15 mouse cellular contexts compared by ENCODE assay signal in genomic region chr6:55391814-55392213, GRCm38 (mm10). TPM values are rescaled to one million over a fixed set of nuclear protein-coding genes. Genes with fewer than 3 reads are reported as not detected.
DNase-seq lines count a peak whose midpoint lies in the region; ATAC-seq lines count a peak whose summit lies in the region.
"Had no signal": no experiment of that assay in that cellular context is flagged by ENCODE, and none has a peak within 500 bp of the region (broad histone marks: within the 10 kb centered on the region; RNA-seq: fewer than 3 reads in every experiment).

No protein-coding gene starts in this region.

- no peak overlapping the region for H3K4me2 ChIP-seq in forebrain, embryonic 16.5 days (ENCODE audit: low read length)
- no peak overlapping the region for H3K4me2 ChIP-seq in forebrain, embryonic 12.5 days
- H3K4me2 ChIP-seq in hindbrain, embryonic 14.5 days (replicated peaks) = no peak overlapping the region
- H3K4me2 ChIP-seq in neural tube, embryonic 11.5 days (ENCODE audit: low read depth) = no peak overlapping the region
- H3K4me2 ChIP-seq: lung, embryonic 14.5 days had no signal

- H3K27me3 ChIP-seq in forebrain, embryonic 16.5 days (replicated peaks; ENCODE audit: control insufficient read depth, insufficient read depth, low read length) = no peaks in the 10 kb centered on the region
- 0 out of 2 replicates have a peak, but pooled peaks cover 5% of the 10 kb centered on the region for H3K27me3 ChIP-seq in forebrain, embryonic 12.5 days
- H3K27me3 ChIP-seq in hindbrain, embryonic 14.5 days (ENCODE audit: control insufficient read depth, insufficient read depth, low read length) = no peaks in the 10 kb centered on the region
- no peaks in the 10 kb centered on the region for H3K27me3 ChIP-seq in neural tube, embryonic 11.5 days (ENCODE audit: control insufficient read depth, insufficient read depth, low read length)

- no peaks in the 10 kb centered on the region for H3K36me3 ChIP-seq in forebrain, embryonic 16.5 days (ENCODE audit: control insufficient read depth, insufficient read depth)
- H3K36me3 ChIP-seq in forebrain, embryonic 12.5 days (replicated peaks) = no peaks in the 10 kb centered on the region
- H3K36me3 ChIP-seq in hindbrain, embryonic 14.5 days (replicated peaks; ENCODE audit: control insufficient read depth, insufficient read depth) = no peaks in the 10 kb centered on the region
- no peaks in the 10 kb centered on the region for H3K36me3 ChIP-seq in neural tube, embryonic 11.5 days (ENCODE audit: control insufficient read depth, insufficient read depth, low read length)

- WGBS in forebrain, embryonic 16.5 days = 34% methylated on average over 4 of the region's 4 CpGs
- WGBS in forebrain, embryonic 12.5 days = 53% methylated on average over 4 of the region's 4 CpGs
- WGBS in hindbrain, embryonic 14.5 days = 19% methylated on average over 4 of the region's 4 CpGs
- 18% methylated on average over 4 of the region's 4 CpGs for WGBS in neural tube, embryonic 11.5 days

- intact Hi-C loops in left cerebral cortex, postnatal 10 days (cut with DNase I) = loop anchor here (2.0 kb wide), 2 partner anchors 61 to 113 kb away; no protein-coding TSS in a partner anchor

- no peaks in the 10 kb centered on the region for H3K9me3 ChIP-seq in forebrain, embryonic 16.5 days (ENCODE audit: control insufficient read depth, low read length)
- no peaks in the 10 kb centered on the region for H3K9me3 ChIP-seq in forebrain, embryonic 12.5 days
- no peaks in the 10 kb centered on the region for H3K9me3 ChIP-seq in hindbrain, embryonic 14.5 days (ENCODE audit: control insufficient read depth, low read length)
- no peaks in the 10 kb centered on the region for H3K9me3 ChIP-seq in neural tube, embryonic 11.5 days (ENCODE audit: control insufficient read depth, low read length)

- ATAC-seq in forebrain, embryonic 16.5 days = 0 out of 2 replicates have a peak, but pooled peaks have one; percentile 13
- ATAC-seq in forebrain, embryonic 12.5 days (ENCODE audit: low FRiP score) = no peak
- ATAC-seq in hindbrain, embryonic 14.5 days (ENCODE audit: low FRiP score) = peak; percentile 32; the same call in 1 of the 2 replicates
- ATAC-seq in neural tube, embryonic 11.5 days (ENCODE audit: insufficient read depth, low FRiP score, low TSS enrichment) = peak; percentile 79
- ATAC-seq: intestine, postnatal 0 days had no signal

- H3K27ac ChIP-seq in forebrain, embryonic 16.5 days (ENCODE audit: low read length) = no peak overlapping the region
- no peak overlapping the region for H3K27ac ChIP-seq in forebrain, embryonic 12.5 days
- 0 out of 2 replicates have a peak overlapping the region, but pooled peaks have one; percentile 43 for H3K27ac ChIP-seq in hindbrain, embryonic 14.5 days
- H3K27ac ChIP-seq in neural tube, embryonic 11.5 days (ENCODE audit: low read depth, low read length) = no peak overlapping the region
- H3K27ac ChIP-seq: gastrocnemius, adult 2 months; heart, adult 2 months had no signal

- H3K4me3 ChIP-seq in forebrain, embryonic 16.5 days (replicated peaks; ENCODE audit: low read length) = no peak overlapping the region
- no peak overlapping the region for H3K4me3 ChIP-seq in forebrain, embryonic 12.5 days (replicated peaks)
- no peak overlapping the region for H3K4me3 ChIP-seq in hindbrain, embryonic 14.5 days (replicated peaks; ENCODE audit: low read length)
- no peak overlapping the region for H3K4me3 ChIP-seq in neural tube, embryonic 11.5 days (ENCODE audit: low read depth, low read length)
- H3K4me3 ChIP-seq: gastrocnemius, adult 2 months; heart, adult 2 months had no signal

- peaks cover 41% of the 10 kb centered on the region for H3K4me1 ChIP-seq in forebrain, embryonic 16.5 days (replicated peaks; ENCODE audit: control insufficient read depth, insufficient read depth, low read length)
- peaks cover 39% of the 10 kb centered on the region for H3K4me1 ChIP-seq in forebrain, embryonic 12.5 days
- H3K4me1 ChIP-seq in hindbrain, embryonic 14.5 days (replicated peaks; ENCODE audit: control insufficient read depth, insufficient read depth, low read length) = peaks cover 16% of the 10 kb centered on the region
- H3K4me1 ChIP-seq in neural tube, embryonic 11.5 days (ENCODE audit: control insufficient read depth, insufficient read depth, low read length) = peaks cover 7% of the 10 kb centered on the region

- no peak overlapping the region for H3K9ac ChIP-seq in forebrain, embryonic 16.5 days (replicated peaks; ENCODE audit: low read depth, low read length)
- H3K9ac ChIP-seq in forebrain, embryonic 12.5 days = no peak overlapping the region
- H3K9ac ChIP-seq in hindbrain, embryonic 14.5 days = no peak overlapping the region
- H3K9ac ChIP-seq in neural tube, embryonic 11.5 days (ENCODE audit: low read length) = no peak overlapping the region
- H3K9ac ChIP-seq: lung, embryonic 14.5 days had no signal

- peak; percentile 85 for DNase-seq in embryo, embryonic 10 days (ENCODE audit: low spot score)
- peak; percentile 84 for DNase-seq in hindbrain, embryonic 14.5 days (ENCODE audit: low spot score)
- DNase-seq in neural tube, embryonic 11.5 days (ENCODE audit: low spot score) = peak; percentile 70
- DNase-seq in left cerebral cortex, postnatal 10 days (ENCODE audit: extremely low spot score in 1 of 2, low spot score in 2 of 2) = no peak
- DNase-seq in frontal cortex, adult 2 months (ENCODE audit: extremely low spot score in 1 of 2, low spot score in 1 of 2) = no peak
- DNase-seq in layer of hippocampus, adult 9-11 months = no peak

RNA-seq across cellular contexts. Expression of gene Ghrhr, which starts 15.7 kb away (rescaled TPM):
- not detected in 2 replicates for polyA plus RNA-seq in forebrain, embryonic 16.5 days (2015; fragmentation: Nextera tagmentation; extraction: Ambion mirVana)
- not detected in 2 replicates for polyA plus RNA-seq in forebrain, embryonic 12.5 days (2016; fragmentation: Nextera tagmentation; extraction: Ambion mirVana)
- not detected in 2 replicates for polyA plus RNA-seq in hindbrain, embryonic 14.5 days (2014; fragmentation: Nextera tagmentation; extraction: Ambion mirVana)
- not detected in 2 replicates for polyA plus RNA-seq in neural tube, embryonic 11.5 days (2014; fragmentation: Nextera tagmentation; extraction: Ambion mirVana)
- total RNA-seq in left cerebral cortex, postnatal 10 days (2021) = not detected
- 0.04 and 0.08 TPM in 2 replicates for polyA plus RNA-seq in frontal cortex, adult 2 months (2012; rRNA removed)
- total RNA-seq: adrenal gland, postnatal 10 days; gastrocnemius, adult 2 months; heart, adult 2 months; heart, postnatal 10 days; left cerebral cortex, adult 18-20 months had no signal
- polyA plus RNA-seq: heart, adult 2 months; intestine, postnatal 0 days; lung, embryonic 14.5 days had no signal

RNA-seq across cellular contexts. Expression of gene Aqp1, which starts 55.6 kb away (rescaled TPM):
- 6.4 and 9.0 TPM in 2 replicates for polyA plus RNA-seq in forebrain, embryonic 16.5 days (2015; fragmentation: Nextera tagmentation; extraction: Ambion mirVana)
- 3.2 and 4.9 TPM in 2 replicates for polyA plus RNA-seq in forebrain, embryonic 12.5 days (2016; fragmentation: Nextera tagmentation; extraction: Ambion mirVana)
- 3.6 and 6.5 TPM in 2 replicates for polyA plus RNA-seq in hindbrain, embryonic 14.5 days (2014; fragmentation: Nextera tagmentation; extraction: Ambion mirVana)
- polyA plus RNA-seq in neural tube, embryonic 11.5 days (2014; fragmentation: Nextera tagmentation; extraction: Ambion mirVana) = 0.08 TPM in 1 of 2 replicates, not detected in the other
- 1 to 10 TPM in 1 of 2 experiments, under 1 TPM in 1; 0.84 to 1.3 TPM for total RNA-seq in left cerebral cortex, postnatal 10 days (2021)
- 15.1 and 19.6 TPM in 2 replicates for polyA plus RNA-seq in frontal cortex, adult 2 months (2012; rRNA removed)

RNA-seq across cellular contexts. Expression of gene Adcyap1r1, which starts 60.0 kb away (rescaled TPM):
- polyA plus RNA-seq in forebrain, embryonic 16.5 days (2015; fragmentation: Nextera tagmentation; extraction: Ambion mirVana) = 33.8 and 37.9 TPM in 2 replicates
- 13.4 and 15.7 TPM in 2 replicates for polyA plus RNA-seq in forebrain, embryonic 12.5 days (2016; fragmentation: Nextera tagmentation; extraction: Ambion mirVana)
- polyA plus RNA-seq in hindbrain, embryonic 14.5 days (2014; fragmentation: Nextera tagmentation; extraction: Ambion mirVana) = 73.4 and 75.1 TPM in 2 replicates
- polyA plus RNA-seq in neural tube, embryonic 11.5 days (2014; fragmentation: Nextera tagmentation; extraction: Ambion mirVana) = 18.1 and 18.3 TPM in 2 replicates
- total RNA-seq in left cerebral cortex, postnatal 10 days (2021) = 100 to 1,000 TPM; 137 to 142 TPM
- 119 and 133 TPM in 2 replicates for polyA plus RNA-seq in frontal cortex, adult 2 months (2012; rRNA removed)

Comparison
In these comparisons a context has a peak if more than half of its experiments do, and no peak if none do; other contexts are left out.
1. DNase-seq: peak in embryo, embryonic 10 days (single experiment), hindbrain, embryonic 14.5 days (single experiment) and neural tube, embryonic 11.5 days (single experiment); none in left cerebral cortex, postnatal 10 days (0 of 2), frontal cortex, adult 2 months (0 of 2) and layer of hippocampus, adult 9-11 months (single experiment).